Mouse (Mus musculus): Measurements from ENCODE around the gene BC003965. TPM values are rescaled to one million over a fixed set of nuclear protein-coding genes. Genes with fewer than 3 reads are reported as not detected.
"Not testable (repeated sequence)": the region's sequence is repeated elsewhere in the genome, so short reads cannot be mapped to it uniquely, and the experiment has no call there.

BC003965 gene
- polyA plus RNA-seq, 1 experiment from 2014 or later, result 31.9 TPM

- Histone ChIP-seq H3K36me3 (ENCODE audit: control insufficient read depth, insufficient read depth, low read length) (peaks cover 65% of the 10 kb centered on the region), H3K4me2 (ENCODE audit: low read depth, low read length) (no peak overlapping the region), H3K9me3 (ENCODE audit: control insufficient read depth, low read length) (no peaks in the 10 kb centered on the region), H3K4me3 (ENCODE audit: low read depth, low read length) (no peak overlapping the region), H3K27ac (ENCODE audit: low read depth, low read length) (no peak overlapping the region), H3K27me3 (ENCODE audit: control insufficient read depth, insufficient read depth, low read length) (no peaks in the 10 kb centered on the region), H3K9ac (replicated peaks; ENCODE audit: low read depth, low read length) (no peak overlapping the region), H3K4me1 (ENCODE audit: control insufficient read depth, insufficient read depth, low read length) (no peaks in the 10 kb centered on the region)
- WGBS, result 85% methylated on average over 15 of the region's 15 CpGs
- no peak for ATAC-seq (ENCODE audit: low read depth)
Measured at GRCm38 (mm10) chr17:25210680-25211466, 26.5 kb downstream of the BC003965 start.

GRCm38 (mm10) chr17:25211705-25212104 is 27.4 kb downstream of the BC003965 start:
- ATAC-seq (ENCODE audit: low read depth), result no peak
- WGBS, result 89% methylated on average over 4 of the region's 4 CpGs
- Histone ChIP-seq H3K9ac (replicated peaks; ENCODE audit: low read depth, low read length) (no peak overlapping the region), H3K36me3 (ENCODE audit: control insufficient read depth, insufficient read depth, low read length) (peaks cover 64% of the 10 kb centered on the region), H3K4me1 (ENCODE audit: control insufficient read depth, insufficient read depth, low read length) (no peaks in the 10 kb centered on the region), H3K4me3 (ENCODE audit: low read depth, low read length) (no peak overlapping the region), H3K9me3 (ENCODE audit: control insufficient read depth, low read length) (no peaks in the 10 kb centered on the region), H3K27ac (ENCODE audit: low read depth, low read length) (no peak overlapping the region), H3K4me2 (ENCODE audit: low read depth, low read length) (no peak overlapping the region), H3K27me3 (ENCODE audit: control insufficient read depth, insufficient read depth, low read length) (no peaks in the 10 kb centered on the region)

DNA sequence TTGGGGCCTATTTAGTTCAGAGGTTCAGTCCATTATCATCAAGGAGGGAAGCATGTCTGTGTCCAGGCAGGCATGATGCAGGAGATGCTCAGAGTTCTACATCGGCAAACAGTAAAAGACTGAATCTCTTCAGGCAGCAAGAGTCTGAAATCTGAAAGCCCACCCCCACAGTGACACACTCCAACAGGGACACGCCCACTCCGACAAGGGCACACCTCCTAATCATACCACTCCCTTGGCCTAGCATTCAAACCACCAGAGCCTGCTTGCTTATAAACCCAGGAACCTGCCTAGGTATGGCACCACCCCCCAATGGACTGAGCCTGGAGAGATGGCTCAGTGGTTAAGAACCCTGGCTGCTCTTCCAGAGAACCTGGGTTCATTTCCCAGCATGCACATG is 31.1 kb downstream of the BC003965 start:
- no peaks in the 10 kb centered on the region for H3K4me1 ChIP-seq (ENCODE audit: control insufficient read depth, insufficient read depth, low read length)
- no peak overlapping the region for H3K9ac ChIP-seq (replicated peaks; ENCODE audit: low read depth, low read length)
- H3K4me3 ChIP-seq (ENCODE audit: low read depth, low read length), result no peak overlapping the region
- H3K4me2 ChIP-seq (ENCODE audit: low read depth, low read length), result no peak overlapping the region
- H3K36me3 ChIP-seq (ENCODE audit: control insufficient read depth, insufficient read depth, low read length), result peaks cover 60% of the 10 kb centered on the region
- H3K27me3 ChIP-seq (ENCODE audit: control insufficient read depth, insufficient read depth, low read length), result no peaks in the 10 kb centered on the region
- ATAC-seq (ENCODE audit: low read depth), result no peak
- H3K9me3 ChIP-seq (ENCODE audit: control insufficient read depth, low read length), result no peaks in the 10 kb centered on the region
- H3K27ac ChIP-seq (ENCODE audit: low read depth, low read length), result no peak overlapping the region
- 91% methylated on average over 3 of the region's 3 CpGs for WGBS

DNA sequence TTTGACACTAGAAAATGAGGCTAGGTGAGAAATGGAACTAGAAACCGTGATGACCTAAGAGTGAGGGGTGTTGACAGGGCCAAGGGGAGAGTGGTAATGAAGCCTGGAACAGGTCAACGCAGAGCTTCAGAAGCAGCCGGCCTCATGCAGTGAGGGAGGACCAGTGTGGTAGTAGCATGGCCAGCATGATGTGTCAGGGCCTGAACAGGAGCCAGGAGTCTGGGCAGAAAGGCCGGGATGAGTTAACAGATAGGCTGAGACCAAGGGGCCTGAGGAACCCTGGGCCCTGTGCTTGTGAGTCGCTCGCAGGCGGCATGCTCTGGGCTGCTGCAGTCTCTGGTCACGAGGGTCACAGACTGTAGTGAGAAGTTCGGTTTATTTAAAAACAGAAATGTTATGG is 34.6 kb downstream of the BC003965 start:
- Histone ChIP-seq H3K9me3 (ENCODE audit: control insufficient read depth, low read length) (no peaks in the 10 kb centered on the region), H3K4me3 (ENCODE audit: low read depth, low read length) (no peak overlapping the region), H3K27me3 (ENCODE audit: control insufficient read depth, insufficient read depth, low read length) (no peaks in the 10 kb centered on the region), H3K36me3 (ENCODE audit: control insufficient read depth, insufficient read depth, low read length) (peaks cover 37% of the 10 kb centered on the region), H3K4me2 (ENCODE audit: low read depth, low read length) (no peak overlapping the region), H3K4me1 (ENCODE audit: control insufficient read depth, insufficient read depth, low read length) (peaks cover 6% of the 10 kb centered on the region; the same call in 1 of the 2 replicates), H3K27ac (ENCODE audit: low read depth, low read length) (no peak overlapping the region), H3K9ac (replicated peaks; ENCODE audit: low read depth, low read length) (no peak overlapping the region)
- ATAC-seq (ENCODE audit: low read depth), result no peak
- 89% methylated on average over 9 of the region's 9 CpGs for WGBS

- Histone ChIP-seq H3K27me3 (ENCODE audit: control insufficient read depth, insufficient read depth, low read length) (no peaks in the 10 kb centered on the region), H3K4me1 (ENCODE audit: control insufficient read depth, insufficient read depth, low read length) (peaks cover 6% of the 10 kb centered on the region; the same call in 1 of the 2 replicates), H3K9ac (replicated peaks; ENCODE audit: low read depth, low read length) (no peak overlapping the region), H3K36me3 (ENCODE audit: control insufficient read depth, insufficient read depth, low read length) (peaks cover 33% of the 10 kb centered on the region; the same call in 1 of the 2 replicates), H3K27ac (ENCODE audit: low read depth, low read length) (no peak overlapping the region), H3K4me3 (ENCODE audit: low read depth, low read length) (no peak overlapping the region), H3K4me2 (ENCODE audit: low read depth, low read length) (no peak overlapping the region), H3K9me3 (ENCODE audit: control insufficient read depth, low read length) (no peaks in the 10 kb centered on the region)
- no peak for ATAC-seq (ENCODE audit: low read depth)
- 95% methylated on average over 15 of the region's 15 CpGs for WGBS
Measured at GRCm38 (mm10) chr17:25219492-25220295, 35.3 kb downstream of the BC003965 start.

- H3K27ac ChIP-seq (ENCODE audit: low read depth, low read length), result no peak overlapping the region
- H3K4me1 ChIP-seq (ENCODE audit: control insufficient read depth, insufficient read depth, low read length), result peaks cover 6% of the 10 kb centered on the region; the same call in 1 of the 2 replicates
- H3K36me3 ChIP-seq (ENCODE audit: control insufficient read depth, insufficient read depth, low read length), result peaks cover 25% of the 10 kb centered on the region; the same call in 1 of the 2 replicates
- H3K4me2 ChIP-seq (ENCODE audit: low read depth, low read length), result no peak overlapping the region
- H3K27me3 ChIP-seq (ENCODE audit: control insufficient read depth, insufficient read depth, low read length), result no peaks in the 10 kb centered on the region
- no peak overlapping the region for H3K9ac ChIP-seq (replicated peaks; ENCODE audit: low read depth, low read length)
- no peak overlapping the region for H3K4me3 ChIP-seq (ENCODE audit: low read depth, low read length)
- no peak for ATAC-seq (ENCODE audit: low read depth)
- 80% methylated on average over 1 of the region's 1 CpGs for WGBS
- no peaks in the 10 kb centered on the region for H3K9me3 ChIP-seq (ENCODE audit: control insufficient read depth, low read length)
Measured at GRCm38 (mm10) chr17:25220746-25221145, 36.4 kb downstream of the BC003965 start.

- Histone ChIP-seq H3K9ac (replicated peaks; ENCODE audit: low read depth, low read length) (peak overlapping the region; percentile 48; the same call in 1 of the 2 replicates), H3K4me2 (ENCODE audit: low read depth, low read length) (peak overlapping the region; percentile 61), H3K36me3 (ENCODE audit: control insufficient read depth, insufficient read depth, low read length) (peaks cover 18% of the 10 kb centered on the region; the same call in 1 of the 2 replicates), H3K27me3 (ENCODE audit: control insufficient read depth, insufficient read depth, low read length) (no peaks in the 10 kb centered on the region), H3K9me3 (ENCODE audit: control insufficient read depth, low read length) (no peaks in the 10 kb centered on the region), H3K27ac (ENCODE audit: low read depth, low read length) (peak overlapping the region; percentile 44; the same call in 1 of the 2 replicates), H3K4me3 (ENCODE audit: low read depth, low read length) (peak overlapping the region; percentile 32), H3K4me1 (ENCODE audit: control insufficient read depth, insufficient read depth, low read length) (peaks cover 6% of the 10 kb centered on the region; the same call in 1 of the 2 replicates)
- peak; percentile 90 for ATAC-seq (ENCODE audit: low read depth)
- whole genome bisulfite sequencing, result 3% methylated on average over 20 of the region's 30 CpGs
Measured at GRCm38 (mm10) chr17:25221821-25222503, 37.6 kb downstream of the BC003965 start.

GRCm38 (mm10) chr17:25222504-25222940 is 38.2 kb downstream of the BC003965 start:
- Histone ChIP-seq H3K36me3 (ENCODE audit: control insufficient read depth, insufficient read depth, low read length) (peaks cover 18% of the 10 kb centered on the region; the same call in 1 of the 2 replicates), H3K4me2 (ENCODE audit: low read depth, low read length) (peak overlapping the region; percentile 61), H3K4me3 (ENCODE audit: low read depth, low read length) (peak overlapping the region; percentile 32; the same call in 1 of the 2 replicates)
- H3K9ac ChIP-seq (replicated peaks; ENCODE audit: low read depth, low read length); H3K9me3 ChIP-seq (ENCODE audit: control insufficient read depth, low read length); H3K4me1 ChIP-seq (ENCODE audit: control insufficient read depth, insufficient read depth, low read length); H3K27me3 ChIP-seq (ENCODE audit: control insufficient read depth, insufficient read depth, low read length); H3K27ac ChIP-seq (ENCODE audit: low read depth, low read length): not testable (repeated sequence)
- 20% methylated on average over 13 of the region's 28 CpGs for WGBS
- peak; percentile 90 for ATAC-seq (ENCODE audit: low read depth)

All from neural tube, embryonic 14.5 days (tissue).